ENCODE assay signal across 14 mouse cellular contexts in the genomic region with DNA sequence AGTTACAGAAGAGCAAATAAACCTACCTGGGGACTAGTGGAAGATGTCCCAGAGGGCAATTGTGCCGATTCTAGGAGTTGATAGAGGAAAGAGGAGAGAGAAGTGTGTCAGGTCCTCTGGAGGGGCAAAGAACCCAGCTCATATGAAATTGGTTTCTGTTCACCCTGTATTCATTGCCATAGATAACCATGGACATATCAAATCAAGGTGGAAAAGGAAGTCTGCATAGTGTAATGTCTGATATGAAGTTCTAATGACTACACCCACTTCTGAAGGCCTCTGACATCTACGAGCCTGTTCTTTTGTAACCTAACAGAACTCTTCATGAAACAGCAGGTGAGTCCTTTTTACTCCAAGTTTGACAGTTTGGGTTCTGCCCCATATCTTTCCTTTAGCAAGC. TPM values are rescaled to one million over a fixed set of nuclear protein-coding genes. Genes with fewer than 3 reads are reported as not detected.
A peak's percentile ranks its signal among the peaks of the same experiment; 100 is the strongest.
DNase-seq lines count a peak whose midpoint lies in the region; ATAC-seq lines count a peak whose summit lies in the region.
"Had no signal": no experiment of that assay in that cellular context is flagged by ENCODE, and none has a peak within 500 bp of the region (broad histone marks: within the 10 kb centered on the region; RNA-seq: fewer than 3 reads in every experiment).

No protein-coding gene starts in this region.

- intact Hi-C loops in heart, postnatal 25 days (cut with DNase I) = loop anchor here (5.0 kb wide), 2 partner anchors 39 to 194 kb away; no protein-coding TSS in a partner anchor

- WGBS in heart, embryonic 11.5 days (ENCODE audit: insufficient replicate concordance) = 78% methylated on average over 2 of the region's 2 CpGs
- WGBS in lung, embryonic 15.5 days = 76% methylated on average over 2 of the region's 2 CpGs
- WGBS in limb, embryonic 13.5 days = 87% methylated on average over 2 of the region's 2 CpGs
- WGBS in stomach, embryonic 14.5 days = 84% methylated on average over 2 of the region's 2 CpGs

- no peaks in the 10 kb centered on the region for H3K36me3 ChIP-seq in heart, embryonic 11.5 days (ENCODE audit: control insufficient read depth, insufficient read depth, low read length)
- H3K36me3 ChIP-seq in lung, embryonic 15.5 days = no peaks in the 10 kb centered on the region
- H3K36me3 ChIP-seq in limb, embryonic 13.5 days = no peaks in the 10 kb centered on the region
- peaks cover 3% of the 10 kb centered on the region; the same call in 1 of the 2 replicates for H3K36me3 ChIP-seq in stomach, embryonic 14.5 days (ENCODE audit: control insufficient read depth, insufficient read depth, low read length)
- H3K36me3 ChIP-seq: forebrain, embryonic 12.5 days; midbrain, embryonic 15.5 days had no signal

- no peaks in the 10 kb centered on the region for H3K27me3 ChIP-seq in heart, embryonic 11.5 days (ENCODE audit: control insufficient read depth, insufficient read depth, low read length)
- H3K27me3 ChIP-seq in lung, embryonic 15.5 days = no peaks in the 10 kb centered on the region
- no peaks in the 10 kb centered on the region for H3K27me3 ChIP-seq in limb, embryonic 13.5 days
- no peaks in the 10 kb centered on the region for H3K27me3 ChIP-seq in stomach, embryonic 14.5 days (ENCODE audit: control insufficient read depth, insufficient read depth, low read length)
- H3K27me3 ChIP-seq: forebrain, embryonic 12.5 days; midbrain, embryonic 15.5 days had no signal

- no peak overlapping the region for H3K4me3 ChIP-seq in heart, embryonic 11.5 days (ENCODE audit: low read depth, low read length)
- no peak overlapping the region for H3K4me3 ChIP-seq in lung, embryonic 15.5 days
- no peak overlapping the region for H3K4me3 ChIP-seq in limb, embryonic 13.5 days
- H3K4me3 ChIP-seq in stomach, embryonic 14.5 days (ENCODE audit: low read depth, low read length) = no peak overlapping the region
- H3K4me3 ChIP-seq: forebrain, embryonic 12.5 days had no signal

- no peak for ATAC-seq in heart, embryonic 11.5 days (replicated peaks; ENCODE audit: insufficient number of reproducible peaks, low FRiP score, low TSS enrichment)
- no peak for ATAC-seq in lung, embryonic 15.5 days (ENCODE audit: borderline replicate concordance, extremely low read depth, low FRiP score, low TSS enrichment)
- ATAC-seq in limb, embryonic 13.5 days (ENCODE audit: low FRiP score, low read depth) = no peak
- no peak for ATAC-seq in stomach, embryonic 14.5 days (ENCODE audit: insufficient number of reproducible peaks, insufficient read depth, low FRiP score, low read depth)
- ATAC-seq: inflammation-experienced regulatory T-cells, adult 6 months; midbrain, embryonic 15.5 days had no signal

- H3K4me2 ChIP-seq in heart, embryonic 11.5 days = peak overlapping the region; percentile 64; the same call in 1 of the 2 replicates
- H3K4me2 ChIP-seq in lung, embryonic 15.5 days = no peak overlapping the region
- no peak overlapping the region for H3K4me2 ChIP-seq in limb, embryonic 13.5 days (replicated peaks)
- no peak overlapping the region for H3K4me2 ChIP-seq in stomach, embryonic 14.5 days (replicated peaks; ENCODE audit: low read depth, low read length)

- no peak for DNase-seq in heart, postnatal 25 days (ENCODE audit: low spot score)
- DNase-seq in lung, postnatal 4 days = no peak
- DNase-seq in cerebellum, adult 9-11 months = no peak
- no peak for DNase-seq in adipocyte (ENCODE audit: low spot score)
- DNase-seq: adrenal gland, postnatal 10 days; gastrocnemius, postnatal 10 days; thymus, adult 18-20 months had no signal

- peak overlapping the region; percentile 100 for H3K27ac ChIP-seq in heart, embryonic 11.5 days (ENCODE audit: low read depth, low read length)
- H3K27ac ChIP-seq in lung, embryonic 15.5 days = peak overlapping the region; percentile 100; the same call in 1 of the 2 replicates
- H3K27ac ChIP-seq in limb, embryonic 13.5 days = peak overlapping the region; percentile 100; the same call in 1 of the 2 replicates
- H3K27ac ChIP-seq in stomach, embryonic 14.5 days (ENCODE audit: low read length) = peak overlapping the region; percentile 100
- H3K27ac ChIP-seq: midbrain, embryonic 15.5 days had no signal

- H3K9me3 ChIP-seq in heart, embryonic 11.5 days (replicated peaks; ENCODE audit: control insufficient read depth, low read length) = no peaks in the 10 kb centered on the region; the same call in 1 of the 2 replicates
- no peaks in the 10 kb centered on the region for H3K9me3 ChIP-seq in lung, embryonic 15.5 days
- no peaks in the 10 kb centered on the region for H3K9me3 ChIP-seq in limb, embryonic 13.5 days
- H3K9me3 ChIP-seq in stomach, embryonic 14.5 days (ENCODE audit: control insufficient read depth, low read depth, low read length) = no peaks in the 10 kb centered on the region
- H3K9me3 ChIP-seq: forebrain, embryonic 12.5 days; midbrain, embryonic 15.5 days had no signal

- peaks cover 21% of the 10 kb centered on the region for H3K4me1 ChIP-seq in heart, embryonic 11.5 days (ENCODE audit: control insufficient read depth, insufficient read depth, low read length)
- H3K4me1 ChIP-seq in lung, embryonic 15.5 days = peaks cover 31% of the 10 kb centered on the region
- H3K4me1 ChIP-seq in limb, embryonic 13.5 days = peaks cover 33% of the 10 kb centered on the region
- peaks cover 18% of the 10 kb centered on the region for H3K4me1 ChIP-seq in stomach, embryonic 14.5 days (ENCODE audit: control insufficient read depth, insufficient read depth, low read length)

- H3K9ac ChIP-seq in heart, embryonic 11.5 days (ENCODE audit: low read depth, low read length) = peak overlapping the region; percentile 100; the same call in 1 of the 2 replicates
- H3K9ac ChIP-seq in lung, embryonic 15.5 days = no peak overlapping the region
- H3K9ac ChIP-seq in limb, embryonic 13.5 days = no peak overlapping the region
- H3K9ac ChIP-seq in stomach, embryonic 14.5 days (replicated peaks; ENCODE audit: low read depth, low read length) = no peak overlapping the region
- H3K9ac ChIP-seq: forebrain, embryonic 12.5 days; midbrain, embryonic 15.5 days had no signal

RNA-seq across cellular contexts. Expression of gene Myl12a, which starts 1.0 kb away (rescaled TPM):
- polyA plus RNA-seq in heart, embryonic 11.5 days (2014; fragmentation: Nextera tagmentation; extraction: Ambion mirVana) = 878 and 906 TPM in 2 replicates
- total RNA-seq in heart, postnatal 25 days (2021) = 100 to 1,000 TPM; 944 to 988 TPM
- 673 and 708 TPM in 2 replicates for polyA plus RNA-seq in lung, embryonic 15.5 days (2015; fragmentation: Nextera tagmentation; extraction: Ambion mirVana)
- 700 and 703 TPM in 2 replicates for polyA plus RNA-seq in limb, embryonic 13.5 days (2015; fragmentation: Nextera tagmentation; extraction: Ambion mirVana)
- polyA plus RNA-seq in stomach, embryonic 14.5 days (2014; fragmentation: Nextera tagmentation; extraction: Ambion mirVana) = 569 and 588 TPM in 2 replicates

RNA-seq across cellular contexts. Expression of gene Myom1, which starts 1.3 kb away (rescaled TPM):
- 208 and 237 TPM in 2 replicates for polyA plus RNA-seq in heart, embryonic 11.5 days (2014; fragmentation: Nextera tagmentation; extraction: Ambion mirVana)
- 1,000 to 10,000 TPM; 1,192 to 1,218 TPM for total RNA-seq in heart, postnatal 25 days (2021)
- polyA plus RNA-seq in lung, embryonic 15.5 days (2015; fragmentation: Nextera tagmentation; extraction: Ambion mirVana) = 9.0 and 10.9 TPM in 2 replicates
- 15.0 and 15.2 TPM in 2 replicates for polyA plus RNA-seq in limb, embryonic 13.5 days (2015; fragmentation: Nextera tagmentation; extraction: Ambion mirVana)
- polyA plus RNA-seq in stomach, embryonic 14.5 days (2014; fragmentation: Nextera tagmentation; extraction: Ambion mirVana) = 16.6 and 20.0 TPM in 2 replicates
